Mouse (Mus musculus): Measurements from ENCODE around the gene Hnrnpa0. TPM values are rescaled to one million over a fixed set of nuclear protein-coding genes. Genes with fewer than 3 reads are reported as not detected.

The Hnrnpa0 gene
- 122 TPM for polyA plus RNA-seq (2012; fragmentation: generic; extraction: Trizol)

- TF ChIP-seq POLR2AphosphoS2 (IDR thresholded peaks at IDR 0.05; ENCODE audit: insufficient read length, low read depth): peak; percentile 88
- TF ChIP-seq SRF (IDR thresholded peaks at IDR 0.05; ENCODE audit: control insufficient read depth, insufficient read length, low read depth): peak; percentile 21
- no peak for TF ChIP-seq CEBPB (IDR thresholded peaks at IDR 0.05; ENCODE audit: insufficient read depth, poor library complexity, severe bottlenecking)
- no peak for TF ChIP-seq REST (IDR thresholded peaks at IDR 0.05; ENCODE audit: insufficient read depth, insufficient read length)
- TF ChIP-seq E2F4 (IDR thresholded peaks at IDR 0.05; ENCODE audit: insufficient read depth): no peak
- TF ChIP-seq POLR2A (IDR thresholded peaks at IDR 0.05; ENCODE audit: insufficient read length, low read depth): peak; percentile 79
- peak within 1 kb of the TSS; percentile 99 for H3ac ChIP-seq (ENCODE audit: control insufficient read depth, insufficient read length)
- no peaks in the 10 kb centered on the region for H3K27me3 ChIP-seq (ENCODE audit: control insufficient read depth, insufficient read depth, insufficient read length)
- H3K36me3 ChIP-seq (ENCODE audit: control insufficient read depth, insufficient read depth): no peaks in the 10 kb centered on the region
- H3K4me3 ChIP-seq: peak within 1 kb of the TSS; percentile 61
- H3K4me2 ChIP-seq (ENCODE audit: low read depth): peak within 1 kb of the TSS; percentile 86
- peaks cover 19% of the 10 kb centered on the region for H3K79me2 ChIP-seq (ENCODE audit: control insufficient read depth, insufficient read depth)
Measured at GRCm38 (mm10) chr13:58128396-58128767, at the start of gene Hnrnpa0. Hnrnpa0 (minus strand) TSS chr13:58128556.

- no peak overlapping the region for H3ac ChIP-seq (ENCODE audit: control insufficient read depth, insufficient read length)
- no peaks in the 10 kb centered on the region for H3K27me3 ChIP-seq (ENCODE audit: control insufficient read depth, insufficient read depth, insufficient read length)
- TF ChIP-seq POLR2A (IDR thresholded peaks at IDR 0.05; ENCODE audit: insufficient read length, low read depth): no peak
- peaks cover 49% of the 10 kb centered on the region for H3K36me3 ChIP-seq (ENCODE audit: control insufficient read depth, insufficient read depth)
- peaks cover 3% of the 10 kb centered on the region for H3K79me2 ChIP-seq (ENCODE audit: control insufficient read depth, insufficient read depth)
- no peak overlapping the region for H3K4me3 ChIP-seq
- H3K4me2 ChIP-seq (ENCODE audit: low read depth): no peak overlapping the region
Measured at GRCm38 (mm10) chr13:58177511-58178208, 49.3 kb upstream of the Hnrnpa0 start.

- H3K79me2 ChIP-seq (ENCODE audit: control insufficient read depth, insufficient read depth): no peaks in the 10 kb centered on the region
- H3K36me3 ChIP-seq (ENCODE audit: control insufficient read depth, insufficient read depth): peaks cover 45% of the 10 kb centered on the region
- no peak overlapping the region for H3K4me2 ChIP-seq (ENCODE audit: low read depth)
- H3ac ChIP-seq (ENCODE audit: control insufficient read depth, insufficient read length): no peak overlapping the region
- no peak overlapping the region for H3K4me3 ChIP-seq
- TF ChIP-seq MYOD1 (IDR thresholded peaks at IDR 0.05; ENCODE audit: control insufficient read depth in 1 of 3, insufficient read length in 2 of 3, low read depth in 2 of 3) (no peak), POLR2A (IDR thresholded peaks at IDR 0.05; ENCODE audit: insufficient read length, low read depth) (no peak), E2F4 (IDR thresholded peaks at IDR 0.05; ENCODE audit: insufficient read depth) (no peak), TCF12 (IDR thresholded peaks at IDR 0.05; ENCODE audit: insufficient read depth, poor library complexity, severe bottlenecking) (no peak), MYOG (IDR thresholded peaks at IDR 0.05; ENCODE audit: control insufficient read depth in 1 of 3, insufficient read depth in 1 of 3, insufficient read length in 2 of 3, low read depth in 2 of 3) (no peak), MAX (IDR thresholded peaks at IDR 0.05; ENCODE audit: low read depth) (no peak), REST (IDR thresholded peaks at IDR 0.05; ENCODE audit: insufficient read depth, insufficient read length) (no peak), POLR2AphosphoS2 (IDR thresholded peaks at IDR 0.05; ENCODE audit: insufficient read length, low read depth) (no peak), USF1 (IDR thresholded peaks at IDR 0.05; ENCODE audit: low read depth) (no peak), TCF3 (IDR thresholded peaks at IDR 0.05; ENCODE audit: insufficient read length, low read depth) (no peak), SRF (IDR thresholded peaks at IDR 0.05; ENCODE audit: control insufficient read depth, insufficient read length, low read depth) (no peak), CEBPB (IDR thresholded peaks at IDR 0.05; ENCODE audit: insufficient read depth, poor library complexity, severe bottlenecking) (no peak)
- H3K27me3 ChIP-seq (ENCODE audit: control insufficient read depth, insufficient read depth, insufficient read length): no peaks in the 10 kb centered on the region
Measured at GRCm38 (mm10) chr13:58176105-58176504, 47.7 kb upstream of the Hnrnpa0 start.

- Histone ChIP-seq H3K27me3 (ENCODE audit: control insufficient read depth, insufficient read depth, insufficient read length) (no peaks in the 10 kb centered on the region), H3K79me2 (ENCODE audit: control insufficient read depth, insufficient read depth) (no peaks in the 10 kb centered on the region), H3K4me3 (no peak overlapping the region), H3K4me2 (ENCODE audit: low read depth) (no peak overlapping the region), H3K36me3 (ENCODE audit: control insufficient read depth, insufficient read depth) (peaks cover 6% of the 10 kb centered on the region), H3ac (ENCODE audit: control insufficient read depth, insufficient read length) (no peak overlapping the region)
- no peak for TF ChIP-seq MYOG (IDR thresholded peaks at IDR 0.05; ENCODE audit: control insufficient read depth in 1 of 3, insufficient read depth in 1 of 3, insufficient read length in 2 of 3, low read depth in 2 of 3)
- no peak for TF ChIP-seq E2F4 (IDR thresholded peaks at IDR 0.05; ENCODE audit: insufficient read depth)
- no peak for TF ChIP-seq USF1 (IDR thresholded peaks at IDR 0.05; ENCODE audit: low read depth)
- TF ChIP-seq TCF12 (IDR thresholded peaks at IDR 0.05; ENCODE audit: insufficient read depth, poor library complexity, severe bottlenecking): no peak
- TF ChIP-seq MAX (IDR thresholded peaks at IDR 0.05; ENCODE audit: low read depth): no peak
Measured at GRCm38 (mm10) chr13:58168119-58168518, 39.8 kb upstream of the Hnrnpa0 start.

- TF ChIP-seq CEBPB (IDR thresholded peaks at IDR 0.05; ENCODE audit: insufficient read depth, poor library complexity, severe bottlenecking) (no peak), TCF3 (IDR thresholded peaks at IDR 0.05; ENCODE audit: insufficient read length, low read depth) (no peak), MYOD1 (IDR thresholded peaks at IDR 0.05; ENCODE audit: control insufficient read depth in 1 of 3, insufficient read length in 2 of 3, low read depth in 2 of 3) (no peak), USF1 (IDR thresholded peaks at IDR 0.05; ENCODE audit: low read depth) (no peak), SRF (IDR thresholded peaks at IDR 0.05; ENCODE audit: control insufficient read depth, insufficient read length, low read depth) (no peak), MYOG (IDR thresholded peaks at IDR 0.05; ENCODE audit: control insufficient read depth in 1 of 3, insufficient read depth in 1 of 3, insufficient read length in 2 of 3, low read depth in 2 of 3) (no peak), POLR2A (IDR thresholded peaks at IDR 0.05; ENCODE audit: insufficient read length, low read depth) (no peak), E2F4 (IDR thresholded peaks at IDR 0.05; ENCODE audit: insufficient read depth) (no peak), REST (IDR thresholded peaks at IDR 0.05; ENCODE audit: insufficient read depth, insufficient read length) (no peak), MAX (IDR thresholded peaks at IDR 0.05; ENCODE audit: low read depth) (no peak), TCF12 (IDR thresholded peaks at IDR 0.05; ENCODE audit: insufficient read depth, poor library complexity, severe bottlenecking) (no peak), POLR2AphosphoS2 (IDR thresholded peaks at IDR 0.05; ENCODE audit: insufficient read length, low read depth) (no peak)
- Histone ChIP-seq H3ac (ENCODE audit: control insufficient read depth, insufficient read length) (no peak overlapping the region), H3K27me3 (ENCODE audit: control insufficient read depth, insufficient read depth, insufficient read length) (no peaks in the 10 kb centered on the region), H3K4me2 (ENCODE audit: low read depth) (no peak overlapping the region), H3K36me3 (ENCODE audit: control insufficient read depth, insufficient read depth) (no peaks in the 10 kb centered on the region), H3K4me3 (no peak overlapping the region), H3K79me2 (ENCODE audit: control insufficient read depth, insufficient read depth) (no peaks in the 10 kb centered on the region)
Measured at GRCm38 (mm10) chr13:58163343-58163742, 35.0 kb upstream of the Hnrnpa0 start.
